Mouse (Mus musculus): ENCODE data around the gene Rel. TPM values are rescaled to one million over a fixed set of nuclear protein-coding genes. Genes with fewer than 3 reads are reported as not detected.
A peak's percentile ranks its signal among the peaks of the same experiment; 100 is the strongest.

The Rel gene
- total RNA-seq, 1 experiment from 2014 or later = 56.8 TPM

GRCm38 (mm10) chr11:23754329-23754728 is 16.4 kb downstream of the Rel start:
- no peak for ATAC-seq (ENCODE audit: extremely low read depth, insufficient number of reproducible peaks, low FRiP score, poor library complexity, severe bottlenecking)

DNA sequence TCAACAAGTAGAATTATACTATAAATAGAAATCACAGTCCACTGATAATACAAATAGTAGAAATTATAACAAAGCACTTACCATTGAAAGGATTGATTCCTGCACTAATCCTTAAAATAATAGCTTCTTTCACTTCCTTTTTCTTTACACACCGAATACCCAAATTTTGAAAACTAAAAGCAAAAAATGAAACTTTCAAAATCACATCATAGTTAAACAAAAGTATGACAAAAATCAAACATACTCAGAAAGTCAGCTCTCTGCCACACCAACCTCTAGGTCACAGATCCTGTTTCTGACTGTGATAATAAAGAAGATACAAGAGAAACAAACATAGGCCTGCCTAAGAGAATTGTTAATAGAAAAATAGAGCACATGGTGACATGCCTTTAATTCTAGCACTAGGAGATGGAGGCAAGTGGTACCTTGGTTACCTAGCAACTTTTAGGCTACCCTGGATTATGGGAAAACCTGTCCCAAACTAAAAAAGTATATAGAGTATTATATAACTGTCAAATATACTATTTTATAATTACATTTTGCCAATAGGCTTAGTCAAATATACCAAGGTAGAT is 17.5 kb downstream of the Rel start:
- ATAC-seq (ENCODE audit: extremely low read depth, insufficient number of reproducible peaks, low FRiP score, poor library complexity, severe bottlenecking) = no peak

DNA sequence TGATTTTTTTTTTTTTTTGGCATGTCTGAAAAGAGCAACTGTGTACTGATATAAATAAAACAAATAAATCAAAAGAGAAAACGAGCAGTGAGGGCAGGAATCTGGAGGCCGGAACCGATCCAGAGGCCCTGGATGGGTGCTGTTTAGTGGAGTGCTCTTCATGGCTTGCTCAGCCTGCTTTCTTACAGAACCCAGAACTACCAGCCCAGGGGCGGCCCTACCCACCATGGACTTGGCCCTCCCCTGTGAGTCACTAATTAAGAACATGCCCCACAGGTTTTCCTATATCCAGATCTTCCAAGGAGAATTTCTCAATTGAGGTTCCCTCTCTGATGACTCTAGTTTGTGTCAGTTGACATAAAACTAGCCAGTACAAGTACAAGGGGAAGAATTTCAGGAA is 24.7 kb downstream of the Rel start:
- ATAC-seq (ENCODE audit: extremely low read depth, insufficient number of reproducible peaks, low FRiP score, poor library complexity, severe bottlenecking) = no peak

DNA sequence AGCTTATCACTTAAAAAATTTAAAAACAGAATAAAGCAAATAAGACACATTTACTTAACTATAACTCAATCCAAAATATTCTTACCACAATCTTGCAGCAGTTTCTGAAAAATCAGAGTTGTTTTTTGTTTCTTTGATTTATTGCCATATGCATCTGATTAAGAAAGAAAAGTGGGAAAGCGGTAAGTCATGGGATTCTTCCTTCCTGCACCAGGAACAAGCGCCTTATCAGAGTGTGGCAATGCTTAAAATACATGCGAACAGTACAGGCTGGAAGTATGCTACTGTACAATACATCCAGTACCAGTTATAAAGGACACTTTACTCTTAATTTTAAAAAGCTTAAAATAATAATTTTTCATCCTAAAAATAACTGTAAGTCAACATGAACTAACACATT is 26.4 kb downstream of the Rel start:
- ATAC-seq (ENCODE audit: extremely low read depth, insufficient number of reproducible peaks, low FRiP score, poor library complexity, severe bottlenecking) = no peak

GRCm38 (mm10) chr11:23741386-23741785 is 29.4 kb downstream of the Rel start:
- ATAC-seq (ENCODE audit: extremely low read depth, insufficient number of reproducible peaks, low FRiP score, poor library complexity, severe bottlenecking) = no peak

DNA sequence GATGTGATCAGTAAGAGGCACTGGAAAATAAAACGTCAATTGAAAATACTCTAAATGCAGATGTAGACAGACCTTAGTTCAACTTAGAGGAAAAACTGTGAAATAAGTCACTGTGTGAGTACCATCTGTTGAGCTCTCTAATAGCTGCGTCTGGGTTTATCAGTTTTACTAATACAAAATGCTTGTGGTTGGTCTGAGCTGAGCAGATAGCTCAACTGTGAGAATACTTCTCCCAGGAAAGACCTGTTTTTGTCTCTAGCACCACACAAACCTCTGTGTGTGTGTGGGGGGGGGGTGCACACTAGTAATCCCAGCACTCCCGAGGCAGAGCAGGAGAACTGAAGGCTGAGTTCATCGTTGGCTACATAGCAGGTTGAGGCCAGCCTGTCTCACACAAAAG is 29.9 kb downstream of the Rel start:
- no peak for ATAC-seq (ENCODE audit: extremely low read depth, insufficient number of reproducible peaks, low FRiP score, poor library complexity, severe bottlenecking)

DNA sequence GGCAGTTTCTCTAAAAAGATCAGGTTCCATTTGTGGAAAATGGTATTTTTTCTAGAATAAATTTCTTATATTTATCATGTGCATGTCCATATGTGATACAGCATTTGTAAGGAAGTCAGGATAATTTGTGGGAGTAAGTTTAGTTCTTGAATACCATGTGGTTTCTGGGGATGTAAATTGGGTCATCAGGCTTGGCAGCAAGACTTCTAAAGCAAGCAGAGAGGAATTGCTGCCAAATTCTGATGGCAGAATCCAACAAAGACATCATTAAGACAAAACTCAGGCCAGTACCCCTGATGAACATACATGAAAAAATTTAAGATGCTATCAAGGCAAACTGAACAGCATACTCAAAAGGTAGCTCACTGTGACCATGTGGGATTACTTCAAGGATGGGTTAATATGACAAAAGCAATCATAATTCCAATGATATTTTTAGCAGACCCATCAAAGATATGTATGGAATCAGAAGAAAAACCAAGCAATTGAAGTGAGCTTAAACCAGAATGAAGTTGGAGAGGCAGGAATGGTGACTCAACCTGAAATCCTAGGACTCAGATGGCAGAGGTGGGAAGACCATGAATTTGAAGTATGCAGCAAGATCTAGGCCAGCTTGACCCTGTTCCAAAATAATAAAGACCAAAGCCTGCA is 34.8 kb downstream of the Rel start:
- no peak for ATAC-seq (ENCODE audit: extremely low read depth, insufficient number of reproducible peaks, low FRiP score, poor library complexity, severe bottlenecking)

DNA sequence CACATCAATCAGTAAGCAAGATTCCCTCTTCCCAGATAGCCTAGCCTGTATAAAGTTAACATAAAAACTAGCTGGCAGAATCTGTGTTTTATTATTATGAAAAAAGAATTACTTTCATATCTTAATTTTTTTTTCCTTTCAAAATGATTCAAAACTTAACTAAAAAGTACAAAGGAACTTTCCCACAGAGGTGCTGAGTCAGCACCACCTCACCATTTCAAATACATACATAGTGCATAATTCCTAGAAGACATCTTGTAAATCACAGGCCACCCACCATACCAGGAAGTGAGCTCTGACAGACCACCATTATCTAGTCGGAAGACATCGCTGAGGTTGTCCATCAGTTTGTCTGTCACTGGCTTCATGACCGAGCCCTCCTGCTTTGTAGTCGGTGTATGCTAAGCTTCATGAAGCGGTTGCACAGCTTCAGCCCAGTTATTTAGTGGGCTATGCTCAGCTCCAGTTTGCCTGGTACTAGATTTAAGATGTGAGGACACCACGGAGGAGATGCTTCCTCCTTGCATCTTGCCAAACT is 36.0 kb downstream of the Rel start:
- no peak for ATAC-seq (ENCODE audit: extremely low read depth, insufficient number of reproducible peaks, low FRiP score, poor library complexity, severe bottlenecking)

GRCm38 (mm10) chr11:23732840-23733239 is 37.9 kb downstream of the Rel start:
- no peak for ATAC-seq (ENCODE audit: extremely low read depth, insufficient number of reproducible peaks, low FRiP score, poor library complexity, severe bottlenecking)

DNA sequence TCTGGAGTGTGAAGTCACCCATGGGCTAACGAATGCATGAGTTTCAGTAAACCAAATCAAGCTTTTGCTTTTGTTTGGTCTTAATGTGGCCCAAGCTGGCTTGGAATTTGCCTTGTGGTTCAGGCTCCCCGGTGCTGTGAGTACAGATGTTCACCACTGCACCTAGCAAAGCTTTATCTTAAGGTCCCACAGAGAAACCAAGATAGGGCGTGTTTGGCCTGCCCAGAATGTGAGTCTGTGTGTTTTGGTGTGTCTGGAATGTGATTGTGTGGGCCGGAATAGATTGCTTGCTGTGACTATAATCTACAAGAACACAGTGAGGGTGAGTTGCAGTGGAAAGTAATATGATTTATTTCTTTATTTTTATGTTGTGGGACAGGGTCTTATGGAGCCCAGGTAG is 40.6 kb downstream of the Rel start:
- no peak for ATAC-seq (ENCODE audit: extremely low read depth, insufficient number of reproducible peaks, low FRiP score, poor library complexity, severe bottlenecking)

DNA sequence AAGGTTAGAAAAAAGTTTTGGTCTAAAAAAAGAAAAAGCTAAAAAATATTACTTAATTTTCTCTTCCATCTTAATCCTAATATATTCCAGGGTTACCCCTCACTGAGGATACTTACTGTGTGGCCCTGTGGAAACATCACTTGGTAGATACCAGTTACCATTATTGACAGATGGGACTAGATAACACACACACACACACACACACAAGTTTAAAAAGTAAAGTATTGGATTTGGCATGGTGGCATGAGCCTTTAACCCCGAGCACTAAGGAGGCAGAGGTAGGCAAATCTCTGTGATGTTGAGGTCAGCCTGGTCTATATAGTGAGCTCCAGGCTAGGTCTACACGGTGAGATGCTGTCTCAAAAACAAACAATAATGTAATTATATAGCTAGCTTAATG is 42.6 kb downstream of the Rel start:
- ATAC-seq (ENCODE audit: extremely low read depth, insufficient number of reproducible peaks, low FRiP score, poor library complexity, severe bottlenecking) = no peak

DNA sequence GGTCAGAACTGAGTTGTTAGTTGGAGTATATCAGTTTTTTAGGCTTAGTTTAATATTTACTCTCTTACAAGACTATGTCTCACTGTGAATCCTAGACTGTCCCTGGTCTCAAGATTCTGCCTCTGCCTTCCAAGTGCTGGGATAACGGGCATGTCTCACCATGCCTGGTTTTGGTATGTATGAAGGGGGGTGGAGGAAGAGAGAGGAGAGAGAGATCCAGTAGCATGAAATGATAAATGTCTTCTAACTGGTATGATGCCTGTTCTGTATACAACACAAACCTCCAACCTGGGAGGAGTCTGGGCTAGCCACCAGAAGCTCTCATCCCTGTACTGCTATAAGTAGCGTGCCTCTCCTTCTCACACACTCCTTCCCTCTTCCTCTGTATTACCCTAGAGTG is 44.3 kb downstream of the Rel start:
- ATAC-seq (ENCODE audit: extremely low read depth, insufficient number of reproducible peaks, low FRiP score, poor library complexity, severe bottlenecking) = no peak

GRCm38 (mm10) chr11:23725850-23726249 is 44.9 kb downstream of the Rel start:
- no peak for ATAC-seq (ENCODE audit: extremely low read depth, insufficient number of reproducible peaks, low FRiP score, poor library complexity, severe bottlenecking)

DNA sequence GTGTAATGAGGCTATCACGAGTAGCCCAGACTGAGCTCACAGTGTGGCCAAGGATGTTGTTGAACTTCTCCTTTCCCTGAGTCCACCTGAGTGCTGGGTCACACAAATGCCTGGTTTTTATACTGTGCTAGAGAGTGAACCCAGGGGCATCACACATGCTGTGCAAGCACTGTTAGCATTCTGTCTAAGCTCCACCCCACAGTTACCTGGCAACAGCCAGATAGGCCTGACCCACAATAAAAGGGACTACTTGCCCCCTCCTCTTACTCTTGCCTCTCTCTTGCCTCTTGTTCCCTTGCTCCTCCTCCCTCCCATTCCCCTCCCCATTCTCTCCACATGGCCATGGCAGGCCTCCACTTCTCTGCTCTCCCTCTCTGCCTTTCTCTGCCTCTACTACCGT is 48.4 kb downstream of the Rel start:
- ATAC-seq (ENCODE audit: extremely low read depth, insufficient number of reproducible peaks, low FRiP score, poor library complexity, severe bottlenecking) = no peak

DNA sequence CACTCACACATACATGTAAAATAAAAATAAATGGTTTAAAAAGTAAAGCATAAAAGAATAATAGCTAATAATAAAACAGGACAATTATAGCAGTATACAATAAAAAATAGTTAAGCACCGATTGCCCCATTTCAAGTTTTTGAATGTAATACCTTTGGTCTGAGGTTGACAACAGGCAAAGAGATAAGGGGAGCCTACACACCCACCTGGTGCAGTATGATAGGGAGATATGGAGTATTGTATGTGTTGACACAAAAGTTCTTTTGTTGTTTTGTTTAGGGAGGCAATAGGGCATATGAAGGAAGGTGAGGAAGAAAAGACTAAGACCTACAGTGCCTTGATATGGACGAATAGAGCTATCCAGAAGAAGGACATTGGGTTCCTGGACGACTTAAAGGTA is 50.9 kb downstream of the Rel start:
- ATAC-seq (ENCODE audit: extremely low read depth, insufficient number of reproducible peaks, low FRiP score, poor library complexity, severe bottlenecking) = no peak

DNA sequence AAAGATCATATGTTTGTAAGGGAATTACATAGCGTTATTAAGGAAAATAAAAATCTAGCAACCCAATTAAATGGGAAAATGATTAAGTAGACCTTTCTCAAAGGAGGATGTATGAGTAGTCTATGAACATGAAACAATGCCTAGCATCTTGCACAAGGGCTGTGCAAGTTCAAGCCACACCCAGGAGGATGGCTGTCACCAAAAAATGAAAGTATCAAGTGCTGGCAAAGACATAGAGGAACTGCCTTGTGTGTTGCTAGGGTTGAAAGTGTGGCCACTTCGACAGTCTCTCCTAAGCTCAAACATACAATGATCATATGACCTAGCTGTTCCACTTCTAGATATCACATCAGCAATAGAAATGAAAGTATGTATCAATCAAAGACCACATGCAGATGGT is 51.9 kb downstream of the Rel start:
- ATAC-seq (ENCODE audit: extremely low read depth, insufficient number of reproducible peaks, low FRiP score, poor library complexity, severe bottlenecking) = no peak

- no peak for ATAC-seq (ENCODE audit: extremely low read depth, insufficient number of reproducible peaks, low FRiP score, poor library complexity, severe bottlenecking)
Measured at GRCm38 (mm10) chr11:23712299-23712698, 58.5 kb downstream of the Rel start.

GRCm38 (mm10) chr11:23704604-23705294 is 66.0 kb downstream of the Rel start:
- no peak for ATAC-seq (ENCODE audit: extremely low read depth, insufficient number of reproducible peaks, low FRiP score, poor library complexity, severe bottlenecking)

- no peak for ATAC-seq (ENCODE audit: extremely low read depth, insufficient number of reproducible peaks, low FRiP score, poor library complexity, severe bottlenecking)
Measured at GRCm38 (mm10) chr11:23701831-23702230, 68.9 kb downstream of the Rel start.

DNA sequence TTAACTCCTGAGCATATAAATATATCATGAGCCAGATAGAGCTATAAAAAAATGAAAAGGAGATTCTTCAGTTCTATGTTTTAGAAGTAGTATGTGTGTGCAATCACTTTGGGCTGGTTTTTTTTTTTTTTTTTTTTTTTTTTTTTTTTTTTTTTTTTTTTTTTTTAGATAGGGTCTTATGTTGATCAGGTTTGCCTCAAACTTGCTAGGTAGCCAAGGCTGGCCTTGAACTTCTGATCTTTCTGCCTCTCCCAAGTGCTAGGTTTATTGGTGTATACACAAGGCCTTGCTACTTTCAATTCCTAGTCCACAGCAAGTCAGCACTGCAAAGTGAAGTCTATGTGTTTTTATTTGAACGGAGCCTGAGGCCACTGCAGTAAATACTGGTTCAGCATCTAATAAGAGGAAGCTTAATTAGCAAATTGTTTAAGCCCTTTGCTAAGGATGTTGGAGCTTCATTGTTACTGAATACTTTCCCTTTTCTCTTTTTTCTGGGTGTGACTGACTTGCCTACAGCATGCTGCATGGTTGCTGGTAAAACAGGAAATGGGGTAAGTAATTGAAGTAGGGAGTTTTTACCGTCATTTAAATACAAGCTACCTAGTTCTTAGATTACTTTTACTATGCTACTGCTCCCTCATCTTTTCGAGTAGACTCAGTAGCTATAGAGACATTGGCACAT is 71.2 kb downstream of the Rel start:
- peak; percentile 81 for ATAC-seq (ENCODE audit: extremely low read depth, insufficient number of reproducible peaks, low FRiP score, poor library complexity, severe bottlenecking)
